Mouse (Mus musculus) embryo, embryonic 9.5 days (tissue): ENCODE results near the gene Nol12.

Experiments used
- DNase-seq: peaks from one replicate; pipeline ENCODE4 v3.0.0-alpha.2; 2017; ENCODE audit errors: extremely low spot score

Nol12 gene

GRCm38 (mm10) chr15:78948152-78948725 lies 13.5 kb downstream of the Nol12 start:
- DNase-seq: no peak

- no peak for DNase-seq
Observed at GRCm38 (mm10) chr15:78948883-78949282, 14.2 kb downstream of the Nol12 start.

- DNase-seq: no peak
Observed at GRCm38 (mm10) chr15:78955663-78956062, 20.9 kb downstream of the Nol12 start.

GRCm38 (mm10) chr15:78956351-78956750 lies 21.6 kb downstream of the Nol12 start:
- DNase-seq: no peak

- DNase-seq: no peak
Observed at GRCm38 (mm10) chr15:78957021-78957420, 22.3 kb downstream of the Nol12 start.

- DNase-seq: no peak
Observed at GRCm38 (mm10) chr15:78959537-78959936, 24.8 kb downstream of the Nol12 start.

GRCm38 (mm10) chr15:78960088-78960487 lies 25.4 kb downstream of the Nol12 start:
- no peak for DNase-seq

- peak; percentile 67 for DNase-seq
Observed at GRCm38 (mm10) chr15:78962885-78963284, 28.2 kb downstream of the Nol12 start.

- DNase-seq: no peak
Observed at GRCm38 (mm10) chr15:78971626-78972025, 36.9 kb downstream of the Nol12 start.

GRCm38 (mm10) chr15:78973950-78974349 lies 39.2 kb downstream of the Nol12 start:
- DNase-seq: peak; percentile 19

- DNase-seq: no peak
Observed at GRCm38 (mm10) chr15:78977676-78978159, 43.0 kb downstream of the Nol12 start.

GRCm38 (mm10) chr15:78978875-78979274 lies 44.1 kb downstream of the Nol12 start:
- peak; percentile 48 for DNase-seq

GRCm38 (mm10) chr15:78980084-78980483 lies 45.4 kb downstream of the Nol12 start:
- DNase-seq: no peak

GRCm38 (mm10) chr15:78982658-78983435 lies 48.1 kb downstream of the Nol12 start:
- DNase-seq: peak; percentile 94

GRCm38 (mm10) chr15:78983436-78984285 lies 48.9 kb downstream of the Nol12 start:
- DNase-seq: peak; percentile 79

- DNase-seq: no peak
Observed at GRCm38 (mm10) chr15:78984286-78984778, 49.6 kb downstream of the Nol12 start.

GRCm38 (mm10) chr15:78986536-78987220 lies 51.9 kb downstream of the Nol12 start:
- DNase-seq: peak; percentile 11

GRCm38 (mm10) chr15:78988499-78988971 lies 53.8 kb downstream of the Nol12 start:
- DNase-seq: no peak

GRCm38 (mm10) chr15:78989152-78990092 lies 54.7 kb downstream of the Nol12 start:
- DNase-seq: no peak

- no peak for DNase-seq
Observed at GRCm38 (mm10) chr15:78990093-78990463, 55.3 kb downstream of the Nol12 start.
